Mouse (Mus musculus) megakaryocyte, embryonic 14.5 days (primary cell): ENCODE data around the gene 4933430I17Rik. TPM values are rescaled to one million over a fixed set of nuclear protein-coding genes. Genes with fewer than 3 reads are reported as not detected.
"Not testable (repeated sequence)": the region's sequence is repeated elsewhere in the genome, so short reads cannot be mapped to it uniquely, and the experiment has no call there.

Source experiments
- H3K27me3 ChIP-seq: replicated peaks from 2 replicates; pipeline ENCODE3; 2012; ENCODE audit warnings: inconsistent platforms
- H3K36me3 ChIP-seq: replicated peaks from 2 replicates; pipeline ENCODE3; 2012; ENCODE audit warnings: low read length, inconsistent platforms, mixed read lengths
- H3K4me1 ChIP-seq: 2 replicates; pipeline ENCODE4 v1.6.1; 2012; ENCODE audit warnings: inconsistent platforms
- H3K4me3 ChIP-seq: replicated peaks from 2 replicates; pipeline ENCODE3; 2012; ENCODE audit warnings: moderate library complexity, mild to moderate bottlenecking, inconsistent platforms
- H3K9me3 ChIP-seq: 2 replicates; pipeline ENCODE4 v1.6.1; 2012; ENCODE audit warnings: inconsistent platforms
- FLI1 ChIP-seq: IDR thresholded peaks from 2 replicates; pipeline ENCODE4 v1.6.1; 2012; ENCODE audit warnings: low read length, inconsistent platforms, mixed read lengths
- GATA1 ChIP-seq: IDR thresholded peaks from 3 replicates; pipeline ENCODE4 v1.6.1; 2012; ENCODE audit warnings: mixed read lengths, low read length, inconsistent platforms, borderline replicate concordance
- polyA plus RNA-seq: library from polyadenylated mRNA; stranded (reverse); fragments of >175 nt; gene quantifications from 2 replicates; pipeline ENCODE4 v1.2.3, GENCODE M21; 2012; ENCODE audit warnings: low replicate concordance; ENCODE audit not compliant: insufficient read depth

The 4933430I17Rik gene
- polyA plus RNA-seq, 1 experiment, result not detected

- Histone ChIP-seq H3K4me3 (no peak overlapping the region), H3K9me3 (peaks cover 4% of the 10 kb centered on the region; the same call in 1 of the 2 replicates), H3K27me3 (peaks cover 43% of the 10 kb centered on the region), H3K4me1 (peaks cover 8% of the 10 kb centered on the region; the same call in 1 of the 2 replicates), H3K36me3 (no peaks in the 10 kb centered on the region)
- TF ChIP-seq GATA1, result no peak
- no peak for TF ChIP-seq FLI1
These were observed 42.5 kb downstream of the 4933430I17Rik start for GRCm38 (mm10) chr4:62567696-62568095.

DNA sequence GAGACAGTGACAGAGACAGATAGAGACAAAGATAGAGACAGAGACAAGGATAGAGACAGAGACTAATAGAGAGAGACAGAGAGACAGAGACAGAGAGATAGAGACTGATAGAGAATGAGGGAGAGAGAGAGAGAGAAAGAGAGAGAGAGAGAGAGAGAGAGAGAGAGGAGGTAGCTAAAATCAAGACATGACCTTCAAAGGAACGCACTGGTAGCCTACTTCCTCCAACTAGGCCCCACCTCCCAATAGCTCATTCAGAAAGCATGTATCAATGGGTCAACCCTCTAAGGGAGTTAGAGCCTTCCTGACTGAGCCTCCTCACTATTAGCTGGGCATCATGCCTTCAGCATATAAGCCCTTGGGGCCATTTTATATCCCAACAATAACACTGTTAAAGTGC, 43.2 kb downstream of the 4933430I17Rik start:
- Histone ChIP-seq H3K27me3 (peaks cover 38% of the 10 kb centered on the region), H3K9me3 (peaks cover 4% of the 10 kb centered on the region; the same call in 1 of the 2 replicates)
- TF ChIP-seq GATA1, result no peak
- no peak for TF ChIP-seq FLI1

GRCm38 (mm10) chr4:62569603-62570002, 44.4 kb downstream of the 4933430I17Rik start:
- H3K9me3 ChIP-seq, result peaks cover 4% of the 10 kb centered on the region; the same call in 1 of the 2 replicates
- H3K4me1 ChIP-seq, result peaks cover 8% of the 10 kb centered on the region; the same call in 1 of the 2 replicates
- H3K4me3 ChIP-seq, result no peak overlapping the region
- H3K27me3 ChIP-seq, result peaks cover 33% of the 10 kb centered on the region
- TF ChIP-seq GATA1 (no peak), FLI1 (no peak)
- H3K36me3 ChIP-seq, result no peaks in the 10 kb centered on the region

More for the DNA sequence above, 43.2 kb downstream of the 4933430I17Rik start:
- H3K4me3 ChIP-seq, result no peak overlapping the region
- peaks cover 8% of the 10 kb centered on the region; the same call in 1 of the 2 replicates for H3K4me1 ChIP-seq
- no peaks in the 10 kb centered on the region for H3K36me3 ChIP-seq

- no peak for TF ChIP-seq GATA1
- no peak for TF ChIP-seq FLI1
These were observed 44.9 kb downstream of the 4933430I17Rik start for GRCm38 (mm10) chr4:62570029-62570428.

DNA sequence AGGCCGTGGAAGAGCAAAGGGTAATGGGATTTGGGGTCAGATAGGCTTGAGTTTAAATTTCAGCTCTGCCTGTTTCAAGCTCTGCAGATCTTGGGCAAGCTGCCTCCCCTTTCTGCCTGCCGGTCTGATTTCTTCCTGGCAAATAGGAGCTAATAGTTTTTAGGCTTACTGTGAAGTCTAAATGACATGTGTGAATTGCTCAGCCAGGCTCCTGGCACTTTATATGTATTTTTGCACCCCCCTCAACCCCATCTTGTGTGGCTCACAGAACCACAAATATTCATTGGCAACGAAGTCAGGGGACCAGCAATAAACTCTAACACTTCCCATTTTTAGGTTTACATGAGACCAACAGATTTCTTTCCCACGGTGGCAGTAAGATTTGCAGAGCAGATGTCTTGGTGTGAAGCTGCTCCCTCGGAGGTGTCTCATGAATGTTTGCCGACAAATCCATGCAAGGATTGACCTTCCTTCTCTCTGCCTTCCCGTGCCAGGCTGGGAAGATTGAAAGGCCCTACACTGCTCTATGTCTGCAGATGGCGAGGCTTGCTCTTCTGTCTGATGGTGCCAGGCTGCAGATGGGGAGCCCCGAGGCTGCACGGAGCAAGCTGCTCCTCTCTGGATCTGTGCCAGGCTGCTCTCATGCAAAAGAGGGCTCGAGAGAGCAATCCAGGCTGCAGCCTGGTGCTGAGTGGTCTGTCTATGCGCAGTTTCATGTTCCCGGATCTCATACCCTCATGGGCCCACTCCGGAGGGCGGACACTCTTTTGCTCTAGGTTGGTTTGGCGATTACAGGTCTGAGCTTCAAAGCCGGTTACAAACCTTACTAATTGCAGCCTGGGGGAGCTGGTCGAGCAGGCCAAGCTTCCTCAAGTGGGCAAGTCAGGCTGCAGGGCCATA, 57.4 kb downstream of the 4933430I17Rik start:
- peaks cover 5% of the 10 kb centered on the region; the same call in 1 of the 2 replicates for H3K4me1 ChIP-seq
- H3K27me3 ChIP-seq, result peaks cover 51% of the 10 kb centered on the region
- H3K9me3 ChIP-seq, result no peaks in the 10 kb centered on the region
- no peak overlapping the region for H3K4me3 ChIP-seq
- H3K36me3 ChIP-seq, result no peaks in the 10 kb centered on the region
- TF ChIP-seq FLI1 (no peak), GATA1 (no peak)

More at GRCm38 (mm10) chr4:62570029-62570428, 44.9 kb downstream of the 4933430I17Rik start:
- Histone ChIP-seq H3K27me3 (peaks cover 30% of the 10 kb centered on the region), H3K4me1 (peaks cover 8% of the 10 kb centered on the region; the same call in 1 of the 2 replicates), H3K4me3 (no peak overlapping the region), H3K36me3 (no peaks in the 10 kb centered on the region), H3K9me3 (peaks cover 4% of the 10 kb centered on the region; the same call in 1 of the 2 replicates)

DNA sequence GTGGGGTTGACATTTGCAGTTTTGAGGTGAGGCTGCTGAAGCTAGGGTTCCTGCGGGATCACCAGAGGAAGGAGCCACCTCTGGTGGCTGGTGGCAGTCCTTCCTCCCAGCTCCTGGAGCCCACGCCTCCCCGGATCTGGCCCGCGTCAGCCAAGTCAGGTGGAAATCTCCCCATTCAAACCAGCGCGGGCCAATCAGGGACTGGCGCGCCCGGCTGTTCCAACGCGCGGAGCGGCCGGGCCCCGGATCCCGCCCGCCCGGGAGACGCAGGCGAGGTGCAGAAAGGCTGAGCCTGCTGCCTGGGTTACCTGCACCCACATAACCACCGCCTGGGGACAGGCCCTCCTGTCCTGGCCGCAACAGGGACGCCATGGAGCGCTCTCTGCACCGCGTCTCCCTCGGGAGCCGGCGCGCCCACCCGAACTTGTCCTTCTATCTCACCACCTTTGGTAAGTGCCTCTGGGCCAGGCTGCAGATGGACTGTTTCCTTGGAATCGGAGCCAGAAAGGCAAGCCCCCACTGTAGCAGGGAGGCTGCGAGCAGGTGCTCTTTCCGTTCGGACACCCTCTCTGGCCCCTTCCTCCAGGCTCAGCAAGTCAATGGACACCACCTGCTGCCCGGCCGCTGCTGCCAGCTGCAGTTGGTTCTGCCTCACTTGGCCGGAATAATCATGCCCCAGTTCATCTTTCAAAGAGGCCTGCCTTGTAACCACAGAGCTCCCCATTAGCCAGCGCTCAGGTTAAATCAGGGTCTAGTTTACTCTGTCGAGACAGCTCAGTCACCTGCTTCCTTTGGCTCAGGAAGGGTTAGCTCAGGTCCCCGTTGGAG, 58.3 kb downstream of the 4933430I17Rik start:
- Histone ChIP-seq H3K36me3 (no peaks in the 10 kb centered on the region), H3K9me3 (no peaks in the 10 kb centered on the region), H3K4me1 (peaks cover 5% of the 10 kb centered on the region; the same call in 1 of the 2 replicates), H3K4me3 (peak overlapping the region; percentile 5), H3K27me3 (peaks cover 52% of the 10 kb centered on the region)
- TF ChIP-seq FLI1 (no peak), GATA1 (no peak)

GRCm38 (mm10) chr4:62587067-62587466, 61.9 kb downstream of the 4933430I17Rik start:
- no peaks in the 10 kb centered on the region for H3K36me3 ChIP-seq
- TF ChIP-seq GATA1 (no peak), FLI1 (no peak)
- peaks cover 45% of the 10 kb centered on the region for H3K27me3 ChIP-seq
- no peak overlapping the region for H3K4me3 ChIP-seq
- peaks cover 5% of the 10 kb centered on the region; the same call in 1 of the 2 replicates for H3K4me1 ChIP-seq
- H3K9me3 ChIP-seq, result no peaks in the 10 kb centered on the region

DNA sequence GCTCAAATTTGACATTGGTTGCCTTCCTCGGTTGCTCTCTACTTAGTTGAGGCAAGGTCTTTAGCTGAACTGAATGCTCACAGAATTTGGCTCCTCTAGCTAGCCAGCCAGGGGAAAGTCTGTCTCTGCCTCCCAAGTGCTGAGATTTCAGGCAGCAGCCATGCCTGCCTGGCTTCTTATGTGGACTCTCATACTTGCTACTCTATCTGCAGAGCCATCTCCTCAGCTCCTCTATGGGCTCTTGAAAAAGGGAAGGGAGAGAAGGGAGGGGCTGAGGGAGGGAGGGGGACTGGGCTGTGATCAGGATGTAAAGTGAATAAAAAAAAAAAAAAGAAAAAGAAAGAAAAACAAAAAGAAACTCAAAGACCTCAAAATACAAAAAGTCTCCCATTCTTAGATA, 65.7 kb downstream of the 4933430I17Rik start:
- Histone ChIP-seq H3K27me3 (peaks cover 14% of the 10 kb centered on the region), H3K9me3 (no peaks in the 10 kb centered on the region), H3K36me3 (no peaks in the 10 kb centered on the region), H3K4me3 (no peak overlapping the region), H3K4me1 (no peaks in the 10 kb centered on the region)
- TF ChIP-seq GATA1, result no peak
- TF ChIP-seq FLI1, result no peak

DNA sequence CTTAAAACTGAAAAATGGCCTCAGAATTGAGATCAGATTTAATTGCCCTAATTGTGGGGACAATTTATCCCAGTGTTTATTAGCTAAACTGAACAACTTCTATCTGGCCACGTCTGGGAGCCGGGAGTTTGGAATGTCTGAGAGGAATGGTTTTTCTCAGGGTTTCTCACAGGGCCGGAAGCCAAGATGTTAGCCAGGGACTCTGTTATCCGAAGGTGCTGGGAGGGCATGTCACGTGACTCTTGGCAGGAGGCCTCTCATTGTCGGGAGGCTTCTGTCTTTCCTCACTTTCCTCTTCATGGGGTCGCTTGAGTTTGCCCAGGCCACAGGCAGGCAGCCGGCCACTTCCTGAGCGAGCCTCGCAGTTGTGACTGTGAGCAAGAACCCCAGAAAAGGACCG, 66.2 kb downstream of the 4933430I17Rik start:
- H3K4me3 ChIP-seq, result no peak overlapping the region
- H3K36me3 ChIP-seq, result no peaks in the 10 kb centered on the region
- peaks cover 15% of the 10 kb centered on the region for H3K27me3 ChIP-seq
- H3K9me3 ChIP-seq, result no peaks in the 10 kb centered on the region
- TF ChIP-seq GATA1, result no peak
- no peak for TF ChIP-seq FLI1
- H3K4me1 ChIP-seq, result no peaks in the 10 kb centered on the region

- not testable (repeated sequence) for H3K36me3 ChIP-seq, H3K9me3 ChIP-seq, H3K4me3 ChIP-seq, H3K4me1 ChIP-seq
- H3K27me3 ChIP-seq, result peaks cover 19% of the 10 kb centered on the region
These were observed 68.5 kb downstream of the 4933430I17Rik start for GRCm38 (mm10) chr4:62593546-62594240.
